ENCODE assay signal across 11 mouse cellular contexts in genomic region chr17:49413554-49413953, GRCm38 (mm10). TPM values are rescaled to one million over a fixed set of nuclear protein-coding genes. Genes with fewer than 3 reads are reported as not detected.
A peak's percentile ranks its signal among the peaks of the same experiment; 100 is the strongest.
DNase-seq lines count a peak whose midpoint lies in the region; ATAC-seq and TF ChIP-seq lines count a peak whose summit lies in the region.
"Had no signal": no experiment of that assay in that cellular context is flagged by ENCODE, and none has a peak within 500 bp of the region (broad histone marks: within the 10 kb centered on the region; RNA-seq: fewer than 3 reads in every experiment).

No protein-coding gene starts in this region.

- ATAC-seq in embryonic facial prominence, embryonic 11.5 days (replicated peaks; ENCODE audit: insufficient number of reproducible peaks, low FRiP score, low TSS enrichment, low read depth) = no peak
- no peak for ATAC-seq in kidney, embryonic 14.5 days (ENCODE audit: low FRiP score, low TSS enrichment)
- ATAC-seq: forebrain, embryonic 13.5 days had no signal

- H3K27me3 ChIP-seq in heart, adult 2 months (ENCODE audit: control insufficient read depth, insufficient read depth, low read length) = 0 out of 2 replicates have a peak, but pooled peaks cover 2% of the 10 kb centered on the region
- H3K27me3 ChIP-seq in thymus, adult 2 months (ENCODE audit: control insufficient read depth, insufficient read depth, low read length) = no peaks in the 10 kb centered on the region
- H3K27me3 ChIP-seq in embryonic facial prominence, embryonic 11.5 days (ENCODE audit: control insufficient read depth, insufficient read depth, low read length) = no peaks in the 10 kb centered on the region
- H3K27me3 ChIP-seq in kidney, embryonic 14.5 days (ENCODE audit: control insufficient read depth, insufficient read depth, low read length) = no peaks in the 10 kb centered on the region
- H3K27me3 ChIP-seq: forebrain, embryonic 13.5 days; limb, embryonic 12.5 days had no signal

- DNase-seq in heart, adult 2 months = no peak
- no peak for DNase-seq in heart, postnatal 4 days
- peak; percentile 36 for DNase-seq in thymus, postnatal 0 days (ENCODE audit: low spot score)
- no peak for DNase-seq in thymus, adult 2 months
- DNase-seq in embryonic facial prominence, embryonic 11.5 days (ENCODE audit: low spot score) = peak; percentile 44
- no peak for DNase-seq in MN1 (ENCODE audit: low spot score)
- no peak for DNase-seq in gastrocnemius, postnatal 36 days
- DNase-seq: heart, postnatal 36 days had no signal

- intact Hi-C loops in heart, adult 2 months (cut with DNase I) = no loop called here
- intact Hi-C loops in gastrocnemius, postnatal 36 days (cut with DNase I) = no loop called here

- no peaks in the 10 kb centered on the region for H3K4me1 ChIP-seq in heart, adult 2 months (ENCODE audit: control insufficient read depth, insufficient read depth, low read length)
- H3K4me1 ChIP-seq in thymus, adult 2 months (replicated peaks; ENCODE audit: control insufficient read depth, insufficient read depth, low read length) = peaks cover 3% of the 10 kb centered on the region
- H3K4me1 ChIP-seq in embryonic facial prominence, embryonic 11.5 days (ENCODE audit: control insufficient read depth, insufficient read depth, low read length) = no peaks in the 10 kb centered on the region
- no peaks in the 10 kb centered on the region for H3K4me1 ChIP-seq in kidney, embryonic 14.5 days (ENCODE audit: control insufficient read depth, insufficient read depth, low read length)
- H3K4me1 ChIP-seq: forebrain, embryonic 13.5 days; limb, embryonic 12.5 days had no signal

- no peak for TF ChIP-seq POLR2A in heart, adult 2 months (IDR thresholded peaks at IDR 0.05; ENCODE audit: insufficient read depth, low read depth, low read length)
- TF ChIP-seq POLR2A in thymus, adult 2 months (IDR thresholded peaks at IDR 0.05; ENCODE audit: control insufficient read depth, extremely low read depth, insufficient read depth, low read length, poor library complexity) = no peak

- no peak overlapping the region for H3K27ac ChIP-seq in heart, adult 2 months
- H3K27ac ChIP-seq in thymus, adult 2 months (ENCODE audit: control insufficient read depth, insufficient read depth, low read length) = no peak overlapping the region
- no peak overlapping the region for H3K27ac ChIP-seq in embryonic facial prominence, embryonic 11.5 days (replicated peaks; ENCODE audit: low read depth, low read length)
- H3K27ac ChIP-seq in kidney, embryonic 14.5 days (ENCODE audit: low read depth, low read length) = no peak overlapping the region
- H3K27ac ChIP-seq: forebrain, embryonic 13.5 days; limb, embryonic 12.5 days had no signal

- no peak for TF ChIP-seq EP300 in heart, adult 2 months (IDR thresholded peaks at IDR 0.05; ENCODE audit: insufficient read depth, low read depth, low read length)

- H3K79me2 ChIP-seq in heart, adult 2 months (replicated peaks; ENCODE audit: control insufficient read depth, insufficient read depth, low read length) = no peaks in the 10 kb centered on the region

- 45% methylated on average over 3 of the region's 3 CpGs for WGBS in heart, adult 2 months
- WGBS in thymus, adult 2 months = 90% methylated on average over 3 of the region's 3 CpGs
- WGBS in embryonic facial prominence, embryonic 11.5 days = 59% methylated on average over 3 of the region's 3 CpGs
- 53% methylated on average over 3 of the region's 3 CpGs for WGBS in kidney, embryonic 14.5 days

- H3K4me3 ChIP-seq in heart, adult 2 months = no peak overlapping the region
- H3K4me3 ChIP-seq in thymus, adult 2 months (ENCODE audit: control insufficient read depth, insufficient read depth, low read length) = no peak overlapping the region
- H3K4me3 ChIP-seq in embryonic facial prominence, embryonic 11.5 days (ENCODE audit: low read depth, low read length) = no peak overlapping the region
- no peak overlapping the region for H3K4me3 ChIP-seq in kidney, embryonic 14.5 days (ENCODE audit: low read length)
- H3K4me3 ChIP-seq: forebrain, embryonic 13.5 days; limb, embryonic 12.5 days had no signal

- TF ChIP-seq CTCF in heart, adult 2 months (IDR thresholded peaks at IDR 0.05) = peak; percentile 52
- TF ChIP-seq CTCF in thymus, adult 2 months (IDR thresholded peaks at IDR 0.05; ENCODE audit: borderline replicate concordance, control insufficient read depth, extremely low read depth, insufficient read depth, low read length, poor library complexity) = no peak

- no peaks in the 10 kb centered on the region for H3K9me3 ChIP-seq in embryonic facial prominence, embryonic 11.5 days (replicated peaks; ENCODE audit: control insufficient read depth, low read length)
- no peaks in the 10 kb centered on the region for H3K9me3 ChIP-seq in kidney, embryonic 14.5 days (ENCODE audit: control insufficient read depth, low read length)
- H3K9me3 ChIP-seq: forebrain, embryonic 13.5 days; limb, embryonic 12.5 days had no signal

- no peaks in the 10 kb centered on the region for H3K36me3 ChIP-seq in heart, adult 2 months (ENCODE audit: control insufficient read depth, insufficient read depth, low read length)
- H3K36me3 ChIP-seq in thymus, adult 2 months (ENCODE audit: control insufficient read depth, insufficient read depth, low read length) = no peaks in the 10 kb centered on the region
- no peaks in the 10 kb centered on the region for H3K36me3 ChIP-seq in embryonic facial prominence, embryonic 11.5 days (replicated peaks; ENCODE audit: control insufficient read depth, insufficient read depth, low read depth, low read length)
- no peaks in the 10 kb centered on the region for H3K36me3 ChIP-seq in kidney, embryonic 14.5 days (ENCODE audit: control insufficient read depth, insufficient read depth, low read length)
- H3K36me3 ChIP-seq: limb, embryonic 12.5 days had no signal

- no peak overlapping the region for H3K9ac ChIP-seq in heart, adult 2 months (ENCODE audit: low read depth, low read length)
- no peak overlapping the region for H3K9ac ChIP-seq in embryonic facial prominence, embryonic 11.5 days (replicated peaks; ENCODE audit: low read length)
- no peak overlapping the region for H3K9ac ChIP-seq in kidney, embryonic 14.5 days (ENCODE audit: low read depth, low read length)
- H3K9ac ChIP-seq: forebrain, embryonic 13.5 days; limb, embryonic 12.5 days had no signal

- no peak overlapping the region for H3K4me2 ChIP-seq in embryonic facial prominence, embryonic 11.5 days (ENCODE audit: low read depth, low read length)
- no peak overlapping the region for H3K4me2 ChIP-seq in kidney, embryonic 14.5 days (replicated peaks; ENCODE audit: low read depth, low read length)
- H3K4me2 ChIP-seq: forebrain, embryonic 13.5 days; limb, embryonic 12.5 days had no signal

RNA-seq across cellular contexts. Expression of gene Mocs1, which starts 14.6 kb away (rescaled TPM):
- total RNA-seq in heart, adult 2 months (2021) = 10 to 100 TPM; 19.2 to 20.9 TPM
- 11.7 and 13.4 TPM in 2 replicates for polyA plus RNA-seq in heart, adult 2 months (2012; rRNA removed)
- total RNA-seq in heart, postnatal 4 days (2021) = 10 to 100 TPM; 15.6 to 19.6 TPM
- polyA plus RNA-seq in thymus, postnatal 0 days (2015; fragmentation: Nextera tagmentation; extraction: Ambion mirVana) = 2.5 and 3.9 TPM in 2 replicates
- polyA plus RNA-seq in thymus, adult 2 months (2012; rRNA removed) = 32.9 and 38.4 TPM in 2 replicates
- 6.0 and 6.1 TPM in 2 replicates for polyA plus RNA-seq in embryonic facial prominence, embryonic 11.5 days (2014; fragmentation: Nextera tagmentation; extraction: Ambion mirVana)
- polyA plus RNA-seq in kidney, embryonic 14.5 days (2014; fragmentation: Nextera tagmentation; extraction: Ambion mirVana) = 8.9 and 9.3 TPM in 2 replicates
- total RNA-seq in gastrocnemius, postnatal 36 days (2021) = 10 to 100 TPM; 16.2 to 18.3 TPM

Comparison
In these comparisons a context has a peak if more than half of its experiments do, and no peak if none do; other contexts are left out.
1. DNase-seq: peak in thymus, postnatal 0 days (single experiment) and embryonic facial prominence, embryonic 11.5 days (single experiment); none in heart, adult 2 months (0 of 2), heart, postnatal 4 days (single experiment), thymus, adult 2 months (single experiment), MN1 (single experiment) and gastrocnemius, postnatal 36 days (0 of 2).